Mouse (Mus musculus): Measurements from ENCODE around the gene Mcf2. TPM values are rescaled to one million over a fixed set of nuclear protein-coding genes. Genes with fewer than 3 reads are reported as not detected.

The Mcf2 gene
- 0.80 and 1.0 TPM in 2 replicates for polyA plus RNA-seq (2016; fragmentation: Nextera tagmentation; extraction: Ambion mirVana)

DNA sequence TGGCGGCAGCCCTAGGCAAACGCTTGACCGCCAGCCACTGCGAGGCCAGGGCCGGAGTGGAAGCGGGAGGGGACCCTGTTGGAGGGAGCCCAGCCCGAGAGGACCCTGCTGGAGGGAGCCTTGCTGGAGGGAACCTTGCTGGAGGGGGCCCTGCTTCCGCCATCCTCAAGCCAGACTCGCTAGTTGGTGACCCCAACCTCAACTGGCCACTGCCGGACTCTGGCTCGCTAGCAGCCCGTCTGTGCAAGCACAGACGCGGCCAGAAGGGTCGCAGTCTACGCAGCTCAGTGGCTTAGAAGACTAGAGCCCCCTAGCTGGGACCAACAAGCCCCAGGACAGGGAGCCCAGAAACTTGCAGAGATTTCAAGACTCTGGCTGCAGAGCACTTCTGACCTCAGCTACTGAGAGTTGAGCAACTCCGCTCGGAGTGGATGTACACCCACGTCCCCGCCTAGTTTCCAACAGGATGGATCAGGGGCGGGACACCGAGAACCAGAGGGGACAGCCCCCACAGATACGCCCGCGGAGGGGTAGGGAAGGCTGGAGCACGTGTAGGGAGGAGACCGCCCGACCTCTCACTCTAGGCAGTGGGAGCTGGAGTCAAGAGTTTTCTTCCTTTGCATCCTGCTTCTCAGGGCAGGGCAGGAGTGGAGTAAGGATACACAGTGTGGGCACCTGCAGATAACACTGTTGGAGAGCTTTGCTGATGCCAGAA, at the start of gene Mcf2:
Gene Mcf2 (minus strand): TSS at position 346 of the 715 bp plus-strand sequence.
- peak; percentile 55 for DNase-seq (ENCODE audit: low spot score)
- Histone ChIP-seq H3K36me3 (no peaks in the 10 kb centered on the region), H3K27me3 (ENCODE audit: low read depth, poor library complexity, severe bottlenecking) (peaks cover 24% of the 10 kb centered on the region), H3K4me1 (peaks cover 12% of the 10 kb centered on the region), H3K27ac (replicated peaks) (peak within 1 kb of the TSS; percentile 75), H3K9me3 (replicated peaks) (no peaks in the 10 kb centered on the region), H3K4me3 (peak within 1 kb of the TSS; percentile 56)
- 19% methylated on average over 28 of the region's 28 CpGs for WGBS

DNA sequence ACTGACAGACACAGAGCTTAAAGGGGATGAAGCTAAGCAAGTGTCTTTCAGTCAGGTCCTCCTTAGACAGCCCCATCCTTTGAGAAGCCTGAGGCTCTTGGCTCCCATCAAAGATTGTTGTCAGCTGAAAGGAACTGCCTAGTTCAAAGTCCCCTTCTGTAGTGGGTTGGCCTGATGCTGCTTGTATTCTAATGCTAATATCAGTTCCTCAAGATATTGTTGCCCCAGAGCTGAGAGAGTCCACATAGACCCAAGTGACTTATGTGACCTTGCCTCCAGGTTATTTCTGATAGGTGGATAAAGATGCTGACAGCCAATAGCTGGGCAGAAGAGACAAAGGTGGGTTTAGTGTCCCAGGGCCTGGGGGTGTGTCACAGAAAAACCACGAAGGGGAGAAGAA, 8.8 kb upstream of the Mcf2 start:
- H3K4me1 ChIP-seq, result peaks cover under 1% of the 10 kb centered on the region; the same call in 1 of the 2 replicates
- no peak overlapping the region for H3K27ac ChIP-seq (replicated peaks)
- WGBS, result 50% methylated on average over 1 of the region's 1 CpGs
- no peak overlapping the region for H3K4me3 ChIP-seq
- H3K27me3 ChIP-seq (ENCODE audit: low read depth, poor library complexity, severe bottlenecking), result no peaks in the 10 kb centered on the region
- DNase-seq (ENCODE audit: low spot score), result no peak
- H3K9me3 ChIP-seq (replicated peaks), result no peaks in the 10 kb centered on the region
- no peaks in the 10 kb centered on the region for H3K36me3 ChIP-seq

DNA sequence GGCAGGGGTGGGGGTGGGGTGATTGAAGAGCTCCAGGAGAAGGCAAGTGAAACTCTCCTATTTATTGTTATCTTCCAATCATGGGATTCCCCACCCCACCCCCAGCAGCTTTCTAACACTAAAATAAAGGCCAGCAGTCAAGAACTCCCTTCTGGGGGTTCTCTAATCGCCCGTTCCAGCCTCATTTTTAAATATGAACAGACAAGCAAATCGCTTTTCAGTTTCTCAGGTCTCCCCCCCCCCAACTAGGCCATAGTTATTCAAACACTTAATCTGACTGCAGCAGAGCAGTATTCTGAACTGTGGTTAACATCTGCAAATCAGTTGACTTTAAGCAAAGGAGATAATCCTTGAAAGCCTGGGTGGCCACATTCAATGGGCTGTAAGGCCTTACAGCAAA, 3.7 kb upstream of the Mcf2 start:
- WGBS, result 31% methylated on average over 3 of the region's 3 CpGs
- H3K36me3 ChIP-seq, result no peaks in the 10 kb centered on the region
- no peak for DNase-seq (ENCODE audit: low spot score)

DNA sequence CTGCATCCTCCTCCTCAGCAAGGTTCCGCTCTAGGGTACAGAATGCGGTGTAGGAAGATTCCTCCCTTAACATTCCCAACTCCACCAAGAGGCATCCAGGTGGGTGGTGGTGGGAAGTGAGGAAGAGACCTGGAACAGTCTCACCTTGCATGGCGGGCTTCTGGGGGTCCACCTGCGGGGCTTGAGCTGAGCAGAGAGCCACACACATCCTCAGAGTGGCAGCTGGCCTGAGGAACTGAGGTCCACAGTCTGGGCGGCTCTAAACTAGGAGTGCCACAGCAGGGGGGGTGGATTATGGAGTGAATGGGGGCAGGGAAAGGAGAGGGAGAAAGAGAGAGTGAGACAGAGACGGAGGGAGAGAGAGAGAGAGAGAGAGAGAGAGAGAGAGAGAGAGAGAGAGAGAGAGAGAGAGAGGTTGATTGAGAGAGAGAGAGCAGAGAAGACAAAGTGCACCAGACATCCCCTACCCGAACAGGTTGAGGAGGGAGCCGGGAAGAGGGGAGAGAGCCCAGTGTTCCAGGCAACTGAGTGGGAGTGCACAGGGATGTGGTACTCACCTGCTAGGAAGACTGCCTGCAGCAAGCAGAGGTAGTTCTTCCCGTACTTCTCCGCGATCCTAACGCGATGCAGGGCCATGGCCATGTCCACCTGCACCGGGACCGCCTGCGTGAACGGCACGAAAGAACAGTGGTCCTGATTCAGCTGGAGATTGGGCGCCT, 705 bp downstream of the Mcf2 start:
- H3K4me3 ChIP-seq, result peak overlapping the region; percentile 56
- 10% methylated on average over 19 of the region's 19 CpGs for WGBS
- no peaks in the 10 kb centered on the region for H3K9me3 ChIP-seq (replicated peaks)
- peak; percentile 12 for DNase-seq (ENCODE audit: low spot score)
- H3K36me3 ChIP-seq, result no peaks in the 10 kb centered on the region
- H3K4me1 ChIP-seq, result peaks cover 12% of the 10 kb centered on the region
- H3K27me3 ChIP-seq (ENCODE audit: low read depth, poor library complexity, severe bottlenecking), result peaks cover 24% of the 10 kb centered on the region
- H3K27ac ChIP-seq (replicated peaks), result peak overlapping the region; percentile 75

More for the DNA sequence above, 3.7 kb upstream of the Mcf2 start:
- Histone ChIP-seq H3K4me3 (no peak overlapping the region), H3K9me3 (replicated peaks) (no peaks in the 10 kb centered on the region), H3K27me3 (ENCODE audit: low read depth, poor library complexity, severe bottlenecking) (peaks cover 18% of the 10 kb centered on the region), H3K27ac (replicated peaks) (no peak overlapping the region), H3K4me1 (peaks cover 12% of the 10 kb centered on the region)

DNA sequence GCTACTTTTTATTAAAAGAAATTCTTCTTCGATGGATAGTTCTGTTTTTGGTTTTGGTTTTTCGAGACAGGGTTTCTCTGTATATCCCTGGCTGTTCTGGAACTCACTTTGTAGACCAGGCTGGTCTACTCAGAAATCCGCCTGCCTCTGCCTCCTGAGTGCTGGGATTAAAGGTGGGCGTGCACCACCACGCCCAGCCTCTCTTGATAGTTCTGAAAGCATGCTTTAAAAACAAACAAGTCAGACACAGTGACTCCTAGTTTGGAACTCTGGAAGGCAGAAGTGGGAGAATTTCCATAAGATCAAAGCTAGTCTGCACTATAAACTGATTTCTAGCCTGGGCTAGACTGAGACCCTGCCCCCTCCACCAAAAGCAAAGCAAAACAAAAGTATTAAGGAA, 8.8 kb downstream of the Mcf2 start:
- H3K27me3 ChIP-seq (ENCODE audit: low read depth, poor library complexity, severe bottlenecking), result no peaks in the 10 kb centered on the region
- WGBS, result 89% methylated on average over 5 of the region's 5 CpGs

DNA sequence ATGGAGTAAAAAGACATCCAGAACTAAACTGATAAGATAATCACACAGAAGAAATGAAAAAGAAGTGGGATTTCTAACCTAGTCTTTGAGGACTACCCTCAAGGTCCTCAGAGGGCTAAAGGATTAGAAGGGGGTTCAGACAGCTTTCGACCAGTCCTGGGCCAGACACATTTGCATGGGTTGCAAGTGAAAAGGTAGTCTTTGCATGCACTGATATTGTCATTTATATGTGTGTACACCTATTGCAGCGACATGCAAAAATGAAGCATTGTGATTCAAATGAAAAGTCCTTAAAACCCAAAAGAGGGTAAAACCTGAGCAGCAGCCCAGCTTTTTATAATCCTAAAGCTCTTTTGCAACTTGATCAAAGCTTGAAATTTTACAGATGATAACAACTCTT, 9.4 kb downstream of the Mcf2 start:
- WGBS, result 83% methylated on average over 2 of the region's 2 CpGs
- H3K4me3 ChIP-seq, result no peak overlapping the region
- H3K4me1 ChIP-seq, result no peaks in the 10 kb centered on the region
- H3K27ac ChIP-seq (replicated peaks), result no peak overlapping the region
- H3K27me3 ChIP-seq (ENCODE audit: low read depth, poor library complexity, severe bottlenecking), result no peaks in the 10 kb centered on the region
- no peaks in the 10 kb centered on the region for H3K9me3 ChIP-seq (replicated peaks)
- no peaks in the 10 kb centered on the region for H3K36me3 ChIP-seq
- no peak for DNase-seq (ENCODE audit: low spot score)

More for the DNA sequence above, 8.8 kb downstream of the Mcf2 start:
- no peaks in the 10 kb centered on the region for H3K36me3 ChIP-seq
- no peaks in the 10 kb centered on the region for H3K4me1 ChIP-seq
- no peaks in the 10 kb centered on the region for H3K9me3 ChIP-seq (replicated peaks)
- H3K4me3 ChIP-seq, result no peak overlapping the region
- no peak for DNase-seq (ENCODE audit: low spot score)
- H3K27ac ChIP-seq (replicated peaks), result no peak overlapping the region

DNA sequence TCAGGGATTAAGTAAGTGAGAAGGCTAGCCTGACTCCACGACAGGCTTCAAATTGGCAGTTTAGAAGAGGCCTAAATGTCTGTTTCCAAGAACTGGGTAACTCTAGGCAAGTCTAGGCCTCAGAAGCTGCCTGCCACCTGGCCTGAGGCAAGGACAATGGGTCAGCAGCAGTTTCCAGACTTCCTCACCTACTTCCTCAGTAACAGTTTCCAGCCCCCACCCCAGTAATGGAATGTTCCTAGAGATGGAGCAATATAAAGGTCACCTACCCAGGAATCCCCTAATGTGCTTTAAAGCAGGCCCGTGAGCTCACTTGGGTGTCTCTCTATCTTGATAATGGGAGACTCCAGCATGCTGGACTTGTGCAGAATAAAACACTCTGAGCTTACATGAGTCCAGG, 10.1 kb downstream of the Mcf2 start:
- Histone ChIP-seq H3K9me3 (replicated peaks) (no peaks in the 10 kb centered on the region), H3K27ac (replicated peaks) (no peak overlapping the region), H3K4me1 (no peaks in the 10 kb centered on the region), H3K36me3 (no peaks in the 10 kb centered on the region), H3K27me3 (ENCODE audit: low read depth, poor library complexity, severe bottlenecking) (no peaks in the 10 kb centered on the region), H3K4me3 (no peak overlapping the region)
- no peak for DNase-seq (ENCODE audit: low spot score)
- WGBS, result 76% methylated on average over 2 of the region's 2 CpGs

DNA sequence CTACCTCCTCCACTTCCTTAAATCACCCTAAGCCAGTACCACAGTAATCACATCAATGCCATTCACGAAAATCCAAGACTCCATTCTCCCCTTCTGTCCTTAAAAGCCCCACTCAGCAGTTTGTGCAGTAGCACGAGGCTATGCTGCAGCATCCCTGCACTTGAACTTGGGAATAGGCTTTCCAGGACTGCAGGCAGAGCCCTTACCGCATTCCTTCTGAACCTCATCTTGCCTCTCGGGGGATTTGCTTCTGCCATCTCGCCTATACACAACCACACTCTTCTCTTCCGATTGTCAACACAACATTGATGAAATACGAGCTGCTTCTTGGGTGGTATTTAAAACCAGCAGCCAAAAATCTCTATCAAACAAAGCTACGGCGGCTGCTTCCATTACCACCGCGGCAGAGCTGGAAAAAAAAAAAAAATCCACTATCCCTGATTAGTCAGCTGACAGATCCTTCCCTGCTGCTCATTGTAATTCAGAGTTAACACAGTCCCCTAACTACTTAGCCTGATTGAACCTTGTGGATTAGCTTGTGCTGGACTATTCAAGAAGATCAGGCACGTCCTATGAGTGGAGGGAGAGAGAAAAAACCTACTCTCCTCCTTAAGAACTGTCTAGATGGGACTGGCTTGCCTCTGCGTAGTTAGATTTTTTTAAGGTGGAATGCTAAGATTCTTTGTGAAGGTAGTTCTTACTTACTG, 31.5 kb downstream of the Mcf2 start:
- Histone ChIP-seq H3K36me3 (no peaks in the 10 kb centered on the region), H3K9me3 (replicated peaks) (no peaks in the 10 kb centered on the region), H3K27ac (replicated peaks) (no peak overlapping the region), H3K4me3 (peak overlapping the region; percentile 38), H3K27me3 (ENCODE audit: low read depth, poor library complexity, severe bottlenecking) (no peaks in the 10 kb centered on the region), H3K4me1 (no peaks in the 10 kb centered on the region)
- WGBS, result 22% methylated on average over 13 of the region's 13 CpGs
- DNase-seq (ENCODE audit: low spot score), result peak; percentile 13

DNA sequence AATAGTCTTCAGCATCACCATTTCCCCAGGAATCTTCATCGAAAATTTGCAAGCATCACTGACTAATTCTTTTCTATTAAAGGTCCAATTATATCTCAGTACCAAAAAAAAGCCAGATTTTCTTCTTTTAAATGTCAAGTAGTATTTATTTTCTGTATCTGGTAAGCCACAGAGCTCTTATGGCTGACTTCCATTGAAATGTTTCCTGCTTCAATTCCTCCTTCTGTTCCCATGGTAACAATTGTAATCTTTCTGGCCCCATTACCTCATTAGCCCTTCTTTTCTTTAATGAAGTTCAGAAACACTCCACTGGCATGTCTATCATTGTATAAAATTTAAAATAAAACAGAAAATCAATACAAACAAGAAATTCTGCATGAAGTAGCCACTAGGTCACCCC, 103.5 kb downstream of the Mcf2 start:
- WGBS, result 80% methylated on average over 1 of the region's 1 CpGs
- Histone ChIP-seq H3K36me3 (no peaks in the 10 kb centered on the region), H3K27me3 (ENCODE audit: low read depth, poor library complexity, severe bottlenecking) (no peaks in the 10 kb centered on the region), H3K4me1 (no peaks in the 10 kb centered on the region), H3K27ac (replicated peaks) (no peak overlapping the region), H3K4me3 (no peak overlapping the region), H3K9me3 (replicated peaks) (no peaks in the 10 kb centered on the region)
- DNase-seq (ENCODE audit: low spot score), result no peak

DNA sequence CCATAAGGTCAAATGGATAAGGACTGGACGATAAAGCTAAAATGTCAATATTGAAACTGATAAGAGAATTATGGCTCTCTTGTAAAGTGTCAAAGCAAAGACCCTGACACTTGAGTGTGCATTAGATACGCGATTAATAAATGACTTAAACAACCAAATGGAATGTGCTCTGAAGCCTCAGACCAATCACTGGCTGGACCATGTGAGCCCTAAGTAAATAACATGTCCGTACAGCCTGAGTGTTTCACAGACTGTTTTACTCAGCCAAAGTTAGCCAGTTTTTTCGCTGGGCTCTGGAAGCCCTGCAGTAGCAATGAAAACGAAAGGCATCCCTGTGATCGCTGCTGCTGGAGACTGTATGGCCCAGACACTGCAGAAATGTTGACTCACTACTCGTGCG, 123.7 kb downstream of the Mcf2 start:
- no peaks in the 10 kb centered on the region for H3K36me3 ChIP-seq
- H3K4me3 ChIP-seq, result no peak overlapping the region
- H3K9me3 ChIP-seq (replicated peaks), result no peaks in the 10 kb centered on the region
- H3K27me3 ChIP-seq (ENCODE audit: low read depth, poor library complexity, severe bottlenecking), result no peaks in the 10 kb centered on the region
- no peak for DNase-seq (ENCODE audit: low spot score)
- 88% methylated on average over 9 of the region's 9 CpGs for WGBS
- no peak overlapping the region for H3K27ac ChIP-seq (replicated peaks)
- no peaks in the 10 kb centered on the region for H3K4me1 ChIP-seq

DNA sequence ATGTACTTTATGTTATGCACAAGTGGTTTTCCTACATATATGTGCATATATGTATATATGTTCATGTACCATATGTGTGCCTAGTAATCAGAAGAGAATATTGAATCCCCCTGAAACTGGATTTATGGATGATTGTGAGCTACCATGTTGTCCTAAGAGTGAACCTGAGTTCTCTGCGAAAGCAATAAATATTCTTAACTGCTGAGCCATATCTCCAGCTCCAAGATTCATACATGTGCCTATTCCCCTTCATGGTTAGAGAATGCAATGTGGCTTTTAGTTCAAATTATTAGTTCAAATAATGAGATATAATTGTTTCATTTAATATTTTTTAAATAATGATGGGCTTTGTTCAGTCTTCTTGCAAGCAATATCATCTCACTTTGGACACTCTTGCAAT, 124.1 kb downstream of the Mcf2 start:
- DNase-seq (ENCODE audit: low spot score), result no peak
- H3K27me3 ChIP-seq (ENCODE audit: low read depth, poor library complexity, severe bottlenecking), result no peaks in the 10 kb centered on the region
- H3K4me3 ChIP-seq, result no peak overlapping the region
- 94% methylated on average over 1 of the region's 1 CpGs for WGBS
- no peaks in the 10 kb centered on the region for H3K36me3 ChIP-seq
- H3K4me1 ChIP-seq, result no peaks in the 10 kb centered on the region
- no peaks in the 10 kb centered on the region for H3K9me3 ChIP-seq (replicated peaks)
- no peak overlapping the region for H3K27ac ChIP-seq (replicated peaks)

DNA sequence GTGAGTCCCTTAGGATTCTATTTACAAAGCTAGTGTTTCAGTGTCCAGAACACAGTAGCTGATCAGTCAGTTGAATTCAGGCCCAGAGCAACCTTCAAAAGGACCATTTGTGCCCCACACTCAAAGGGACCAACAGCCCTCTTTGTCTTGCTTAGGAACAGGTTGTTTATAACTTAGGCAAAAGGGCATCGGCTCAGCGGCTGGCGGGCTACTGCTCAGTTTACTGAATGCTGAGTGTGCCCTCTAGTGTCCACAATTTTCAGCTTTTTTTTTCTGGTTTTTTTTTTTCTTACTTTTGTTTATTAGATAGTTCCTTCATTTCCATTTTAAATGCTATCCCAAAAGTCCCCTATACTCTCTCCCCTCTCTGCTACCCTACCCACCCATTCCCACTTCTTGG, 152.2 kb downstream of the Mcf2 start:
- no peak overlapping the region for H3K27ac ChIP-seq (replicated peaks)
- H3K27me3 ChIP-seq (ENCODE audit: low read depth, poor library complexity, severe bottlenecking), result no peaks in the 10 kb centered on the region
- no peaks in the 10 kb centered on the region for H3K36me3 ChIP-seq
- WGBS, result 14% methylated on average over 3 of the region's 3 CpGs
- peak; percentile 20 for DNase-seq (ENCODE audit: low spot score)
- no peak overlapping the region for H3K4me3 ChIP-seq
- 0 out of 2 replicates have a peak, but pooled peaks cover 3% of the 10 kb centered on the region for H3K4me1 ChIP-seq
- H3K9me3 ChIP-seq (replicated peaks), result no peaks in the 10 kb centered on the region

DNA sequence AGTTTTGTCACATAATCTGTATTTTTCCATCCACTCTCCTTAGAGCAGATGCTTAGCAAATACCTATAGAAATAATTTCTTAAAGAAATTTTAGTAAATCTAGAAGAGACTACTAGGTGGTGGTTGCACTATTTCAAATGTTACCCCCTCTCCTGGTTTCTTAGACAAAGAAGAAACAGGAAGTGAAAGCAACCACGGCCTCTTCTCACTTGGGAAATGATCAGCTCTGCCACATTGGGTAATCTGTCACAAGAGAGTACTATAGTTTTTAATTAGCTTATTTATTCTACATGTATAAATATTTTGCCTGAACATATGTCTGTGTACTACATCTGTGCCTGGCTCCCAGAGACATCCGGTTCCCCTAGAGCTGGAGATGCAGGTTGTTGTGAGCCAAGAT, 157.3 kb downstream of the Mcf2 start:
- H3K4me3 ChIP-seq, result no peak overlapping the region
- no peak overlapping the region for H3K27ac ChIP-seq (replicated peaks)
- H3K4me1 ChIP-seq, result no peaks in the 10 kb centered on the region
- H3K27me3 ChIP-seq (ENCODE audit: low read depth, poor library complexity, severe bottlenecking), result no peaks in the 10 kb centered on the region
- WGBS, result 88% methylated on average over 2 of the region's 2 CpGs
- no peak for DNase-seq (ENCODE audit: low spot score)
- no peaks in the 10 kb centered on the region for H3K9me3 ChIP-seq (replicated peaks)
- H3K36me3 ChIP-seq, result no peaks in the 10 kb centered on the region

Measured in midbrain, embryonic 10.5 days (tissue).